Mouse (Mus musculus) forebrain, embryonic 16.5 days (tissue): Measurements from ENCODE around the gene Cep89. TPM values are rescaled to one million over a fixed set of nuclear protein-coding genes. Genes with fewer than 3 reads are reported as not detected.

Experiments used
- ATAC-seq: fragments of 200-750 bp; cut with Nextera tagmentation; 2 replicates; pipeline ENCODE4 v1.8.0; 2017; ENCODE audit warnings: mild to moderate bottlenecking, moderate library complexity
- H3K27ac ChIP-seq: fragments of 300-500 bp; sonication (generic); 2 replicates; pipeline ENCODE4 v1.5.1; 2014; ENCODE audit warnings: low read length, control low read depth
- H3K27me3 ChIP-seq: fragments of 300-500 bp; sonication (generic); replicated peaks from 2 replicates; pipeline ENCODE4 v1.6.1; 2014; ENCODE audit warnings: low read length; ENCODE audit not compliant: control insufficient read depth, insufficient read depth
- H3K36me3 ChIP-seq: fragments of 300-500 bp; sonication (generic); 2 replicates; pipeline ENCODE4 v1.6.1; 2014; ENCODE audit not compliant: control insufficient read depth, insufficient read depth
- H3K4me1 ChIP-seq: fragments of 300-500 bp; sonication (generic); replicated peaks from 2 replicates; pipeline ENCODE4 v1.6.1; 2014; ENCODE audit warnings: low read length; ENCODE audit not compliant: control insufficient read depth, insufficient read depth
- H3K4me2 ChIP-seq: fragments of 300-500 bp; sonication (generic); 2 replicates; pipeline ENCODE4 v1.6.1; 2014; ENCODE audit warnings: mild to moderate bottlenecking, low read length, control low read depth
- H3K4me3 ChIP-seq: fragments of 300-500 bp; sonication (generic); replicated peaks from 2 replicates; pipeline ENCODE4 v1.5.1; 2014; ENCODE audit warnings: mild to moderate bottlenecking, low read length, control low read depth
- H3K9ac ChIP-seq: fragments of 300-500 bp; sonication (generic); replicated peaks from 2 replicates; pipeline ENCODE4 v1.6.1; 2014; ENCODE audit warnings: low read depth, low read length, control low read depth
- H3K9me3 ChIP-seq: fragments of 300-500 bp; sonication (generic); 2 replicates; pipeline ENCODE4 v1.6.1; 2016; ENCODE audit warnings: low read length; ENCODE audit not compliant: control insufficient read depth
- WGBS: fragments of 180-500 bp; shearing (Covaris S2); extraction: QIAGEN DNeasy Blood & Tissue Kit; methylation state at CpG from one replicate; pipeline ENCODE4 v1.1.7; 2014; 5-methylcytosine and 5-hydroxymethylcytosine counted together
- polyA plus RNA-seq: library from polyadenylated mRNA; unstranded; fragments of >200 nt; fragmentation: Nextera tagmentation; extraction: Ambion mirVana; gene quantifications from 2 replicates; pipeline ENCODE4 v1.2.1, GENCODE M21; 2015

The Cep89 gene
- polyA plus RNA-seq, 1 experiment from 2014 or later = 45.7 TPM

GRCm38 (mm10) chr7:35415801-35416653, 19.2 kb downstream of the Cep89 start:
- Histone ChIP-seq H3K4me2 (no peak overlapping the region), H3K36me3 (peaks cover 20% of the 10 kb centered on the region), H3K9ac (no peak overlapping the region), H3K4me3 (no peak overlapping the region), H3K4me1 (no peaks in the 10 kb centered on the region), H3K27ac (no peak overlapping the region), H3K9me3 (no peaks in the 10 kb centered on the region), H3K27me3 (no peaks in the 10 kb centered on the region)
- 90% methylated on average over 9 of the region's 9 CpGs for WGBS
- ATAC-seq = no peak

GRCm38 (mm10) chr7:35416654-35416948, 19.8 kb downstream of the Cep89 start:
- Histone ChIP-seq H3K4me2 (no peak overlapping the region), H3K4me1 (no peaks in the 10 kb centered on the region), H3K27ac (no peak overlapping the region), H3K9me3 (no peaks in the 10 kb centered on the region), H3K4me3 (no peak overlapping the region), H3K9ac (no peak overlapping the region), H3K27me3 (no peaks in the 10 kb centered on the region), H3K36me3 (peaks cover 20% of the 10 kb centered on the region)
- ATAC-seq = no peak
- WGBS = 85% methylated on average over 5 of the region's 5 CpGs

GRCm38 (mm10) chr7:35423071-35423470, 26.2 kb downstream of the Cep89 start:
- no peak overlapping the region for H3K4me3 ChIP-seq
- no peaks in the 10 kb centered on the region for H3K4me1 ChIP-seq
- H3K4me2 ChIP-seq = no peak overlapping the region
- H3K27me3 ChIP-seq = no peaks in the 10 kb centered on the region
- H3K27ac ChIP-seq = no peak overlapping the region
- no peak overlapping the region for H3K9ac ChIP-seq
- peaks cover 21% of the 10 kb centered on the region for H3K36me3 ChIP-seq
- H3K9me3 ChIP-seq = no peaks in the 10 kb centered on the region
- ATAC-seq = no peak
- 94% methylated on average over 10 of the region's 10 CpGs for WGBS

- 95% methylated on average over 10 of the region's 10 CpGs for WGBS
- ATAC-seq = no peak
- Histone ChIP-seq H3K27me3 (no peaks in the 10 kb centered on the region), H3K27ac (no peak overlapping the region), H3K9me3 (no peaks in the 10 kb centered on the region), H3K4me2 (no peak overlapping the region), H3K9ac (no peak overlapping the region), H3K4me3 (no peak overlapping the region), H3K4me1 (no peaks in the 10 kb centered on the region), H3K36me3 (peaks cover 14% of the 10 kb centered on the region)
Measured at GRCm38 (mm10) chr7:35428146-35428545, 31.3 kb downstream of the Cep89 start.

GRCm38 (mm10) chr7:35435266-35435665, 38.4 kb downstream of the Cep89 start:
- Histone ChIP-seq H3K36me3 (peaks cover 11% of the 10 kb centered on the region), H3K4me2 (no peak overlapping the region), H3K27ac (no peak overlapping the region), H3K4me1 (no peaks in the 10 kb centered on the region), H3K9ac (no peak overlapping the region), H3K27me3 (no peaks in the 10 kb centered on the region), H3K9me3 (no peaks in the 10 kb centered on the region), H3K4me3 (no peak overlapping the region)
- WGBS = 72% methylated on average over 9 of the region's 9 CpGs
- no peak for ATAC-seq

GRCm38 (mm10) chr7:35447501-35447900, 50.7 kb downstream of the Cep89 start:
- no peak for ATAC-seq
- 42% methylated on average over 4 of the region's 4 CpGs for WGBS

GRCm38 (mm10) chr7:35447996-35448846, 51.4 kb downstream of the Cep89 start, which contains the start of gene Slc7a9:
Gene Slc7a9, plus strand, starts transcription at chr7:35448796.
- 31% methylated on average over 15 of the region's 15 CpGs for WGBS
- no peak within 1 kb of the TSS for H3K4me2 ChIP-seq

More at GRCm38 (mm10) chr7:35447501-35447900, 50.7 kb downstream of the Cep89 start:
- no peak overlapping the region for H3K4me3 ChIP-seq
- H3K27me3 ChIP-seq = no peaks in the 10 kb centered on the region
- no peak overlapping the region for H3K4me2 ChIP-seq
- no peaks in the 10 kb centered on the region for H3K4me1 ChIP-seq
- H3K36me3 ChIP-seq = no peaks in the 10 kb centered on the region
- no peak overlapping the region for H3K27ac ChIP-seq
- H3K9me3 ChIP-seq = no peaks in the 10 kb centered on the region
- no peak overlapping the region for H3K9ac ChIP-seq

GRCm38 (mm10) chr7:35448867-35449266, 52.0 kb downstream of the Cep89 start:
- no peak for ATAC-seq
- no peak overlapping the region for H3K4me3 ChIP-seq
- 91% methylated on average over 7 of the region's 7 CpGs for WGBS

More at GRCm38 (mm10) chr7:35447996-35448846, 51.4 kb downstream of the Cep89 start, which contains the start of gene Slc7a9:
- no peak within 1 kb of the TSS for H3K4me3 ChIP-seq
- no peak for ATAC-seq
- no peaks in the 10 kb centered on the region for H3K4me1 ChIP-seq
- no peak within 1 kb of the TSS for H3K27ac ChIP-seq
- H3K36me3 ChIP-seq = no peaks in the 10 kb centered on the region
- no peaks in the 10 kb centered on the region for H3K9me3 ChIP-seq
- H3K27me3 ChIP-seq = no peaks in the 10 kb centered on the region
- no peak within 1 kb of the TSS for H3K9ac ChIP-seq

GRCm38 (mm10) chr7:35456091-35456814, 59.4 kb downstream of the Cep89 start:
- no peak overlapping the region for H3K4me2 ChIP-seq
- H3K9me3 ChIP-seq = no peaks in the 10 kb centered on the region
- no peak for ATAC-seq
- H3K27me3 ChIP-seq = no peaks in the 10 kb centered on the region
- no peaks in the 10 kb centered on the region for H3K36me3 ChIP-seq
- no peak overlapping the region for H3K4me3 ChIP-seq
- H3K9ac ChIP-seq = no peak overlapping the region
- no peaks in the 10 kb centered on the region for H3K4me1 ChIP-seq
- H3K27ac ChIP-seq = no peak overlapping the region
- 85% methylated on average over 4 of the region's 4 CpGs for WGBS

More at GRCm38 (mm10) chr7:35448867-35449266, 52.0 kb downstream of the Cep89 start:
- Histone ChIP-seq H3K9ac (no peak overlapping the region), H3K36me3 (no peaks in the 10 kb centered on the region), H3K4me2 (no peak overlapping the region), H3K9me3 (no peaks in the 10 kb centered on the region), H3K27ac (no peak overlapping the region), H3K4me1 (no peaks in the 10 kb centered on the region), H3K27me3 (no peaks in the 10 kb centered on the region)
